Mouse (Mus musculus) bone marrow, adult 2 months (tissue): ENCODE measurements at regions not wholly inside any gene's neighbourhood (a gene's known extent, or its start where the extent isn't known, plus 50 kb on each side); places are given as distances from the start of the nearest gene placed in this dataset.

ENCODE experiments used
- CTCF ChIP-seq: fragments of 200-500 bp; IDR thresholded peaks from 2 replicates; pipeline ENCODE4 v1.5.1; 2011; ENCODE audit warnings: low read length, control low read depth; ENCODE audit not compliant: control insufficient read depth, insufficient read depth
- POLR2A ChIP-seq: fragments of 200-500 bp; IDR thresholded peaks from 2 replicates; pipeline ENCODE4 v1.6.1; 2011; ENCODE audit warnings: low read depth, mild to moderate bottlenecking, control low read depth, low read length, borderline replicate concordance; ENCODE audit not compliant: control insufficient read depth

GRCm38 (mm10) chr17:49215281-49215680, 212.9 kb upstream of the Mocs1 start:
- TF ChIP-seq CTCF (no peak), POLR2A (no peak)
